Mouse (Mus musculus) CD8-positive naive resting alpha-beta T cell, adult 57 days (primary cell): Measurements from ENCODE around the gene Gm3676. TPM values are rescaled to one million over a fixed set of nuclear protein-coding genes. Genes with fewer than 3 reads are reported as not detected.

ENCODE experiments used
- total RNA-seq: library from RNA; stranded (reverse); gene quantifications from one replicate; pipeline ENCODE4 v1.2.4, GENCODE M21; 2023

Gene Gm3676
- total RNA-seq: not detected

GRCm38 (mm10) chr14:41646387-41646786 is at the start of gene Gm3676:
Gm3676 (minus strand) TSS chr14:41646487.

DNA sequence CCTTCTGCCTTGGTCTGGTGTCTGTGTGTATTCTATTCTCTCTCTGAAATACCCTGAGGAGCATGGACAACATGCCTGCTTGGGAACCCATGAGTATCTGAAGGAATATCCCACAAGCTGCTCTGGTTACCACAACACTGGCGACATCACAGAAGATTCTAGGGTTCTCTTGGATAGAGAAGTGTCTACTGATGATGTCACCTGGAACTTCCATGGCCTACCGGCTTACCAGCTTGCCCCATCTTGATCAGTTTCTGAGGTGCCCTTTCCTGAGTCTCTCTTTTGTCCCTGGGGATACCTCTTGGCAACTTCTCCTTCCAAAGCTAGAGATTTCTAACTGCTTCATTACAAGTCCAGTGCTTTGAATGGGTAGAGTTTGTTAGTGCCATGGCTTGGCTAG is 21.8 kb downstream of the Gm3676 start, which contains the start of gene Gm3072:
Gm3072 (minus strand) TSS at position 101 of the 400 bp plus-strand sequence.

Other genes starting within 250 kb of the Gm3676 start
- gene Gm6482, start 238.2 kb downstream of the Gm3676 start, total RNA-seq: not detected
- gene Gm7954, start 193.0 kb downstream of the Gm3676 start, total RNA-seq: not detected
- not detected for gene Gm3486, start 157.0 kb downstream of the Gm3676 start, total RNA-seq
- gene Gm7970, start 90.9 kb downstream of the Gm3676 start, total RNA-seq: not detected
- gene 1700049E17Rik2, start 73.3 kb downstream of the Gm3676 start, total RNA-seq: not detected
- gene Gm3072, start 21.9 kb downstream of the Gm3676 start, total RNA-seq: not detected
- not detected for gene Gm8068, start 55.4 kb upstream of the Gm3676 start, total RNA-seq
- gene Gm7929, start 104.1 kb upstream of the Gm3676 start, total RNA-seq: not detected
- gene Gm47189, start 126.0 kb upstream of the Gm3676 start, total RNA-seq: not detected